Mouse (Mus musculus) ES-E14 (cell line): ENCODE results near the gene Rhbdf1.

ENCODE experiments used
- HCFC1 ChIP-seq: IDR thresholded peaks from 2 replicates; pipeline ENCODE4 v1.6.1; 2012; ENCODE audit warnings: low read length, inconsistent platforms, borderline replicate concordance; ENCODE audit not compliant: insufficient read depth
- MAFK ChIP-seq: IDR thresholded peaks from 2 replicates; pipeline ENCODE4 v1.6.1; 2014; ENCODE audit warnings: mild to moderate bottlenecking, low read depth, low read length, inconsistent platforms; ENCODE audit not compliant: insufficient read depth

- no peak for TF ChIP-seq MAFK
- TF ChIP-seq HCFC1: no peak
Observed at GRCm38 (mm10) chr11:32194626-32195025, 27.5 kb downstream of the Rhbdf1 start.
